Mouse (Mus musculus) brain, embryonic 14.5 days (tissue): ENCODE data around the gene Tbc1d10b. TPM values are rescaled to one million over a fixed set of nuclear protein-coding genes. Genes with fewer than 3 reads are reported as not detected.
A peak's percentile ranks its signal among the peaks of the same experiment; 100 is the strongest.

Experiments used
- DNase-seq: peaks from one replicate; pipeline ENCODE4 v3.0.0-alpha.2; 2011; ENCODE audit warnings: low read depth
- CTCF ChIP-seq: fragments of 200-500 bp; IDR thresholded peaks from 2 replicates; pipeline ENCODE4 v1.5.1; 2012; ENCODE audit warnings: inconsistent platforms, mild to moderate bottlenecking, moderate library complexity, borderline replicate concordance; ENCODE audit not compliant: insufficient read depth, insufficient read length; ENCODE audit errors: extremely low read depth
- POLR2A ChIP-seq: fragments of 200-500 bp; IDR thresholded peaks from 2 replicates; pipeline ENCODE4 v1.6.1; 2012; ENCODE audit warnings: mild to moderate bottlenecking, inconsistent platforms, borderline replicate concordance; ENCODE audit not compliant: poor library complexity, insufficient read depth, insufficient read length, severe bottlenecking; ENCODE audit errors: extremely low read depth
- polyA plus RNA-seq: library from polyadenylated mRNA; depleted of rRNA; stranded (reverse); fragments of >200 nt; gene quantifications from 2 replicates; pipeline ENCODE4 v1.2.3, GENCODE M21; 2012

Tbc1d10b gene
- polyA plus RNA-seq, 1 experiment, result 66.1 TPM

GRCm38 (mm10) chr7:127233765-127234164 is 25.5 kb upstream of the Tbc1d10b start:
- DNase-seq, result no peak
- TF ChIP-seq POLR2A, result no peak
- no peak for TF ChIP-seq CTCF

- DNase-seq, result peak; percentile 77
- TF ChIP-seq POLR2A (no peak), CTCF (no peak)
Measured at GRCm38 (mm10) chr7:127233368-127233749, 25.1 kb upstream of the Tbc1d10b start.

GRCm38 (mm10) chr7:127232622-127233367 is 24.5 kb upstream of the Tbc1d10b start, which contains the start of the genes Zfp553 and Sept1:
Gene Zfp553, plus strand, starts transcription at chr7:127233061.
Gene Sept1, minus strand, starts transcription at chr7:127233130.
- TF ChIP-seq CTCF (no peak), POLR2A (peak; percentile 87)
- peak; percentile 97 for DNase-seq

- peak; percentile 20 for DNase-seq
- TF ChIP-seq CTCF (no peak), POLR2A (no peak)
Measured at GRCm38 (mm10) chr7:127231826-127232621, 23.8 kb upstream of the Tbc1d10b start.

GRCm38 (mm10) chr7:127231376-127231775 is 23.1 kb upstream of the Tbc1d10b start:
- TF ChIP-seq POLR2A, result no peak
- no peak for TF ChIP-seq CTCF

GRCm38 (mm10) chr7:127228615-127229303 is 20.5 kb upstream of the Tbc1d10b start:
- TF ChIP-seq CTCF (peak; percentile 83), POLR2A (no peak)
- DNase-seq, result peak; percentile 86

More at GRCm38 (mm10) chr7:127231376-127231775, 23.1 kb upstream of the Tbc1d10b start:
- DNase-seq, result no peak

- TF ChIP-seq CTCF (no peak), POLR2A (no peak)
- no peak for DNase-seq
Measured at GRCm38 (mm10) chr7:127225147-127225995, 17.1 kb upstream of the Tbc1d10b start.

GRCm38 (mm10) chr7:127224616-127225015 is 16.3 kb upstream of the Tbc1d10b start:
- no peak for DNase-seq

GRCm38 (mm10) chr7:127223515-127224478 is 15.5 kb upstream of the Tbc1d10b start:
- TF ChIP-seq CTCF (no peak), POLR2A (no peak)
- DNase-seq, result no peak

More at GRCm38 (mm10) chr7:127224616-127225015, 16.3 kb upstream of the Tbc1d10b start:
- no peak for TF ChIP-seq POLR2A
- TF ChIP-seq CTCF, result no peak
